Mouse (Mus musculus): ENCODE measurements around the gene Snx7. TPM values are rescaled to one million over a fixed set of nuclear protein-coding genes. Genes with fewer than 3 reads are reported as not detected.

Gene Snx7
- total RNA-seq, 2 experiments from 2014 or later, result 1.8 to 2.7 TPM

- DNase-seq (ENCODE audit: low spot score), result no peak
These were observed 51.1 kb downstream of the Snx7 start for GRCm38 (mm10) chr3:117817635-117818034.

GRCm38 (mm10) chr3:117814218-117814617 lies 54.5 kb downstream of the Snx7 start:
- DNase-seq (ENCODE audit: low spot score), result no peak

- DNase-seq (ENCODE audit: low spot score), result no peak
These were observed 56.6 kb downstream of the Snx7 start for GRCm38 (mm10) chr3:117812135-117812534.

- no peak for DNase-seq (ENCODE audit: low spot score)
These were observed 63.0 kb downstream of the Snx7 start for GRCm38 (mm10) chr3:117805782-117806181.

- no peak for DNase-seq (ENCODE audit: low spot score)
These were observed 74.2 kb downstream of the Snx7 start for GRCm38 (mm10) chr3:117794501-117794900.

GRCm38 (mm10) chr3:117791951-117792350 lies 76.8 kb downstream of the Snx7 start:
- no peak for DNase-seq (ENCODE audit: low spot score)

GRCm38 (mm10) chr3:117791273-117791672 lies 77.5 kb downstream of the Snx7 start:
- DNase-seq (ENCODE audit: low spot score), result no peak

GRCm38 (mm10) chr3:117788800-117789693 lies 79.7 kb downstream of the Snx7 start:
- DNase-seq (ENCODE audit: low spot score), result no peak

- DNase-seq (ENCODE audit: low spot score), result no peak
These were observed 81.5 kb downstream of the Snx7 start for GRCm38 (mm10) chr3:117787247-117787646.

GRCm38 (mm10) chr3:117752151-117752757 lies 116.5 kb downstream of the Snx7 start:
- no peak for DNase-seq (ENCODE audit: low spot score)

GRCm38 (mm10) chr3:117751665-117752064 lies 117.1 kb downstream of the Snx7 start:
- DNase-seq (ENCODE audit: low spot score), result no peak

- no peak for DNase-seq (ENCODE audit: low spot score)
These were observed 119.5 kb downstream of the Snx7 start for GRCm38 (mm10) chr3:117749256-117749655.

GRCm38 (mm10) chr3:117739760-117740159 lies 129.0 kb downstream of the Snx7 start:
- no peak for DNase-seq (ENCODE audit: low spot score)

- no peak for DNase-seq (ENCODE audit: low spot score)
These were observed 136.1 kb downstream of the Snx7 start for GRCm38 (mm10) chr3:117732661-117733060.

Small RNA genes within 50 kb of the gene (microRNA-seq; reads per million reads assigned to microRNA genes)
- not detected for gene Gm24811
